Mouse (Mus musculus) liver, adult 2 months (tissue): ENCODE measurements around the gene Rasgrf1.

Source experiments
- CTCF ChIP-seq: fragments of 200-500 bp; IDR thresholded peaks from 2 replicates; pipeline ENCODE4 v1.5.1; 2011; ENCODE audit warnings: low read depth, low read length, control low read depth
- POLR2A ChIP-seq: fragments of 200-500 bp; IDR thresholded peaks from 2 replicates; pipeline ENCODE4 v1.6.1; 2011; ENCODE audit warnings: low read length, control low read depth; ENCODE audit not compliant: insufficient read depth; ENCODE audit errors: extremely low read depth

- no peak for TF ChIP-seq CTCF
- no peak for TF ChIP-seq POLR2A
These were observed 31.2 kb upstream of the Rasgrf1 start for GRCm38 (mm10) chr9:89878471-89879020.
